Mouse (Mus musculus): ENCODE data around the gene Thbs2. TPM values are rescaled to one million over a fixed set of nuclear protein-coding genes. Genes with fewer than 3 reads are reported as not detected.

Thbs2 gene
- polyA plus RNA-seq, 1 experiment from 2014 or later: 2.7 TPM

- Histone ChIP-seq H3K4me3 (ENCODE audit: low read depth, low read length) (no peak overlapping the region), H3K4me2 (no peak overlapping the region), H3K9ac (ENCODE audit: low read depth, low read length) (no peak overlapping the region), H3K36me3 (ENCODE audit: control insufficient read depth, insufficient read depth, low read length) (no peaks in the 10 kb centered on the region), H3K27ac (ENCODE audit: low read depth, low read length) (no peak overlapping the region), H3K9me3 (replicated peaks; ENCODE audit: control insufficient read depth, low read length) (no peaks in the 10 kb centered on the region), H3K4me1 (ENCODE audit: control insufficient read depth, insufficient read depth, low read length) (no peaks in the 10 kb centered on the region), H3K27me3 (ENCODE audit: control insufficient read depth, insufficient read depth, low read length) (no peaks in the 10 kb centered on the region)
- no peak for ATAC-seq (replicated peaks; ENCODE audit: insufficient number of reproducible peaks, low FRiP score, low TSS enrichment)
- 71% methylated on average over 4 of the region's 4 CpGs for WGBS (ENCODE audit: insufficient replicate concordance)
These were observed 75.0 kb downstream of the Thbs2 start for GRCm38 (mm10) chr17:14619038-14619437.

Other genes with a start within 250 kb of the Thbs2 start
- gene Wdr27, start 248.9 kb upstream of the Thbs2 start, polyA plus RNA-seq (2014; fragmentation: Nextera tagmentation; extraction: Ambion mirVana): 5.1 and 5.5 TPM in 2 replicates
- 33.2 and 38.6 TPM in 2 replicates for gene 1600012H06Rik, start 248.9 kb upstream of the Thbs2 start, polyA plus RNA-seq (2014; fragmentation: Nextera tagmentation; extraction: Ambion mirVana)

Measured in heart, embryonic 11.5 days (tissue).